Comparison of ENCODE assay signal across 21 mouse cellular contexts in genomic region chr4:152689831-152690230, GRCm38 (mm10).
DNase-seq lines count a peak whose midpoint lies in the region; ATAC-seq and TF ChIP-seq lines count a peak whose summit lies in the region.
"Had no signal": no experiment of that assay in that cellular context is flagged by ENCODE, and none has a peak within 500 bp of the region (broad histone marks: within the 10 kb centered on the region; RNA-seq: fewer than 3 reads in every experiment).

No protein-coding gene starts in this region.

- no peak overlapping the region for H3K4me3 ChIP-seq in intestine, postnatal 0 days (ENCODE audit: low read depth, low read length)
- no peak overlapping the region for H3K4me3 ChIP-seq in intestine, embryonic 16.5 days (ENCODE audit: low read length)
- no peak overlapping the region for H3K4me3 ChIP-seq in liver, embryonic 14.5 days (ENCODE audit: insufficient read depth in 1 of 2, low read depth in 2 of 2, low read length in 2 of 2)
- H3K4me3 ChIP-seq in liver, embryonic 12.5 days = no peak overlapping the region
- no peak overlapping the region for H3K4me3 ChIP-seq in MEL (ENCODE audit: control insufficient read depth in 1 of 2, insufficient read depth in 1 of 2, low read depth in 2 of 2, low read length in 2 of 2)
- no peak overlapping the region for H3K4me3 ChIP-seq in olfactory bulb, adult 2 months (ENCODE audit: insufficient read depth, low read depth, low read length)
- H3K4me3 ChIP-seq: embryonic facial prominence, embryonic 12.5 days; forebrain, embryonic 12.5 days; heart, embryonic 12.5 days; hindbrain, embryonic 10.5 days had no signal

- no peaks in the 10 kb centered on the region for H3K9me3 ChIP-seq in intestine, postnatal 0 days (ENCODE audit: control insufficient read depth)
- peaks cover 3% of the 10 kb centered on the region; the same call in 1 of the 2 replicates for H3K9me3 ChIP-seq in intestine, embryonic 16.5 days (ENCODE audit: control insufficient read depth, low read length)
- H3K9me3 ChIP-seq in liver, embryonic 14.5 days (ENCODE audit: control insufficient read depth, low read length) = no peaks in the 10 kb centered on the region; the same call in none of the 2 replicates
- peaks cover 23% of the 10 kb centered on the region; the same call in 1 of the 2 replicates for H3K9me3 ChIP-seq in liver, embryonic 12.5 days (replicated peaks)
- no peaks in the 10 kb centered on the region; the same call in 1 of the 2 replicates for H3K9me3 ChIP-seq in MEL (replicated peaks; ENCODE audit: insufficient read depth, low read length)
- H3K9me3 ChIP-seq: embryonic facial prominence, embryonic 12.5 days; forebrain, embryonic 12.5 days; hindbrain, embryonic 10.5 days had no signal

- H3K36me3 ChIP-seq in intestine, postnatal 0 days (ENCODE audit: control insufficient read depth, insufficient read depth) = no peaks in the 10 kb centered on the region
- H3K36me3 ChIP-seq in intestine, embryonic 16.5 days (ENCODE audit: control insufficient read depth, insufficient read depth, low read length) = no peaks in the 10 kb centered on the region
- H3K36me3 ChIP-seq in liver, embryonic 14.5 days (replicated peaks; ENCODE audit: control insufficient read depth, insufficient read depth, low read depth) = no peaks in the 10 kb centered on the region
- H3K36me3 ChIP-seq in liver, embryonic 12.5 days = no peaks in the 10 kb centered on the region
- H3K36me3 ChIP-seq in MEL (ENCODE audit: control insufficient read depth in 1 of 2, insufficient read depth in 2 of 2, low read length in 2 of 2) = no peaks in the 10 kb centered on the region
- H3K36me3 ChIP-seq: embryonic facial prominence, embryonic 12.5 days; forebrain, embryonic 12.5 days; heart, embryonic 12.5 days; hindbrain, embryonic 10.5 days had no signal

- TF ChIP-seq EP300 in liver, embryonic 14.5 days (IDR thresholded peaks at IDR 0.05; ENCODE audit: low read depth) = no peak
- no peak for TF ChIP-seq EP300 in MEL (IDR thresholded peaks at IDR 0.05; ENCODE audit: low read depth in 1 of 2, low read length in 2 of 2)

- peak; percentile 5 for TF ChIP-seq RAD21 in MEL (IDR thresholded peaks at IDR 0.05; ENCODE audit: low read depth, low read length)

- H3K27ac ChIP-seq in intestine, postnatal 0 days (ENCODE audit: low read depth, low read length) = no peak overlapping the region
- no peak overlapping the region for H3K27ac ChIP-seq in intestine, embryonic 16.5 days (ENCODE audit: low read length)
- H3K27ac ChIP-seq in liver, embryonic 14.5 days = no peak overlapping the region
- no peak overlapping the region for H3K27ac ChIP-seq in liver, embryonic 12.5 days
- H3K27ac ChIP-seq in MEL (ENCODE audit: control insufficient read depth, low read depth, low read length) = no peak overlapping the region
- H3K27ac ChIP-seq in olfactory bulb, adult 2 months (ENCODE audit: insufficient read depth, low read depth, low read length) = no peak overlapping the region
- H3K27ac ChIP-seq: embryonic facial prominence, embryonic 12.5 days; forebrain, embryonic 12.5 days had no signal

- H3K4me1 ChIP-seq in intestine, postnatal 0 days (replicated peaks; ENCODE audit: control insufficient read depth, insufficient read depth, low read length) = no peaks in the 10 kb centered on the region
- H3K4me1 ChIP-seq in intestine, embryonic 16.5 days (ENCODE audit: control insufficient read depth, insufficient read depth, low read length) = no peaks in the 10 kb centered on the region; the same call in 1 of the 2 replicates
- 0 out of 4 replicates have a peak, but pooled peaks cover 0 to 2% of the 10 kb centered on the region in 2 experiments for H3K4me1 ChIP-seq in liver, embryonic 14.5 days (replicated peaks; ENCODE audit: control insufficient read depth in 2 of 2, insufficient read depth in 2 of 2, low read length in 1 of 2)
- no peaks in the 10 kb centered on the region for H3K4me1 ChIP-seq in liver, embryonic 12.5 days
- H3K4me1 ChIP-seq in MEL (ENCODE audit: control insufficient read depth in 1 of 2, insufficient read depth in 2 of 2, low read length in 2 of 2) = no peaks in the 10 kb centered on the region
- peaks cover 12% of the 10 kb centered on the region for H3K4me1 ChIP-seq in olfactory bulb, adult 2 months (ENCODE audit: control insufficient read depth, insufficient read depth, low read length)
- H3K4me1 ChIP-seq: embryonic facial prominence, embryonic 12.5 days; heart, embryonic 12.5 days had no signal

- peak; percentile 35 for TF ChIP-seq CTCF in intestine, postnatal 0 days (IDR thresholded peaks at IDR 0.05; ENCODE audit: low read depth)
- peak; percentile 55 for TF ChIP-seq CTCF in liver, embryonic 14.5 days (IDR thresholded peaks at IDR 0.05; ENCODE audit: low read depth)
- peak; percentile 17 to 41 (median 40); a peak in 4 of 6 replicates for TF ChIP-seq CTCF in MEL (IDR thresholded peaks at IDR 0.05 in 2 of 3, conservative IDR thresholded peaks at IDR 0.05 in 1 of 3; ENCODE audit: control insufficient read depth in 1 of 3, insufficient read depth in 1 of 3, low read depth in 2 of 3, low read length in 3 of 3, poor library complexity in 1 of 3, severe bottlenecking in 1 of 3)
- TF ChIP-seq CTCF in olfactory bulb, adult 2 months (IDR thresholded peaks at IDR 0.05; ENCODE audit: insufficient read depth, low read depth, low read length) = peak; percentile 31; the same call in 1 of the 2 replicates

- H3K9ac ChIP-seq in intestine, postnatal 0 days (ENCODE audit: low read depth, low read length) = no peak overlapping the region
- H3K9ac ChIP-seq in intestine, embryonic 16.5 days (ENCODE audit: low read depth, low read length) = no peak overlapping the region
- no peak overlapping the region for H3K9ac ChIP-seq in liver, embryonic 14.5 days (replicated peaks)
- H3K9ac ChIP-seq in liver, embryonic 12.5 days = no peak overlapping the region
- no peak overlapping the region for H3K9ac ChIP-seq in MEL (ENCODE audit: control insufficient read depth, low read depth, low read length, poor library complexity, severe bottlenecking)
- H3K9ac ChIP-seq: embryonic facial prominence, embryonic 12.5 days; forebrain, embryonic 12.5 days; heart, embryonic 12.5 days had no signal

- no peak for DNase-seq in liver, embryonic 14.5 days (ENCODE audit: low read depth in 3 of 3, low spot score in 3 of 3)
- no peak for DNase-seq in MEL (ENCODE audit: low read depth, low spot score)
- DNase-seq in spleen, postnatal 4 days (ENCODE audit: low spot score in 2 of 2) = no peak
- DNase-seq: adrenal gland, postnatal 36 days; cerebellum, adult 11-12 months; heart, postnatal 10 days; kidney, adult 18-20 months; kidney, postnatal 25 days; lung, adult 2 months; lung, postnatal 14 days; right cerebral cortex, postnatal 14 days; thymus, postnatal 4 days had no signal

- H3K4me2 ChIP-seq in intestine, postnatal 0 days (replicated peaks; ENCODE audit: low read depth) = no peak overlapping the region
- no peak overlapping the region for H3K4me2 ChIP-seq in intestine, embryonic 16.5 days (ENCODE audit: low read depth, low read length)
- no peak overlapping the region for H3K4me2 ChIP-seq in liver, embryonic 14.5 days (ENCODE audit: low read depth)
- no peak overlapping the region for H3K4me2 ChIP-seq in liver, embryonic 12.5 days
- H3K4me2 ChIP-seq: embryonic facial prominence, embryonic 12.5 days; forebrain, embryonic 12.5 days; heart, embryonic 12.5 days; midbrain, embryonic 11.5 days had no signal

- H3K79me2 ChIP-seq in MEL (ENCODE audit: control insufficient read depth, insufficient read depth, low read length, poor library complexity) = no peaks in the 10 kb centered on the region

- 87% methylated on average over 9 of the region's 9 CpGs for whole genome bisulfite sequencing in intestine, postnatal 0 days
- WGBS in intestine, embryonic 16.5 days = 80% methylated on average over 9 of the region's 9 CpGs
- 57% methylated on average over 9 of the region's 9 CpGs for WGBS in liver, embryonic 14.5 days (ENCODE audit: insufficient replicate concordance)
- 65% methylated on average over 9 of the region's 9 CpGs for WGBS in liver, embryonic 12.5 days (ENCODE audit: insufficient replicate concordance)
- WGBS in olfactory bulb, adult 2 months = 90% methylated on average over 9 of the region's 9 CpGs

- no peaks in the 10 kb centered on the region for H3K27me3 ChIP-seq in intestine, postnatal 0 days (replicated peaks; ENCODE audit: control insufficient read depth, insufficient read depth, low read length)
- no peaks in the 10 kb centered on the region for H3K27me3 ChIP-seq in intestine, embryonic 16.5 days (replicated peaks; ENCODE audit: control insufficient read depth, insufficient read depth, low read length)
- no peaks in the 10 kb centered on the region for H3K27me3 ChIP-seq in liver, embryonic 14.5 days (ENCODE audit: control insufficient read depth, insufficient read depth, low read length)
- H3K27me3 ChIP-seq in liver, embryonic 12.5 days (replicated peaks) = no peaks in the 10 kb centered on the region
- H3K27me3 ChIP-seq in MEL (ENCODE audit: control insufficient read depth in 1 of 2, insufficient read depth in 2 of 2, low read length in 2 of 2) = no peaks in the 10 kb centered on the region
- H3K27me3 ChIP-seq: embryonic facial prominence, embryonic 12.5 days; heart, embryonic 12.5 days had no signal

- ATAC-seq in intestine, postnatal 0 days = no peak
- ATAC-seq in intestine, embryonic 16.5 days = no peak
- ATAC-seq in liver, embryonic 14.5 days (ENCODE audit: insufficient read depth) = no peak
- ATAC-seq in liver, embryonic 12.5 days = no peak

- no peak for TF ChIP-seq POLR2A in MEL (IDR thresholded peaks at IDR 0.05; ENCODE audit: control insufficient read depth in 1 of 2, insufficient read depth in 1 of 2, low read depth in 1 of 2, low read length in 2 of 2, poor library complexity in 1 of 2)
- TF ChIP-seq POLR2A in olfactory bulb, adult 2 months (IDR thresholded peaks at IDR 0.05; ENCODE audit: insufficient read depth, low read depth, low read length) = no peak

TF ChIP-seq in MEL, 35 proteins besides CTCF, POLR2A, EP300 and RAD21:
- TF ChIP-seq MAFK (IDR thresholded peaks at IDR 0.05; ENCODE audit: borderline replicate concordance, low read depth, low read length) (no peak), MYB (IDR thresholded peaks at IDR 0.05; ENCODE audit: low read depth, low read length) (no peak), SMC3 (IDR thresholded peaks at IDR 0.05; ENCODE audit: low read depth, low read length) (peak; percentile 23; the same call in 1 of the 2 replicates)
